Mouse (Mus musculus) myocyte (in vitro differentiated cells): ENCODE measurements at regions not wholly inside any gene's neighbourhood (a gene's known extent, or its start where the extent isn't known, plus 50 kb on each side); places are given as distances from the start of the nearest gene placed in this dataset.

Experiments
- H3K27me3 ChIP-seq: one replicate; pipeline ENCODE4 v1.6.1; 2011; ENCODE audit not compliant: control insufficient read depth, insufficient read depth, insufficient read length
- H3K36me3 ChIP-seq: one replicate; pipeline ENCODE4 v1.6.1; 2011; ENCODE audit not compliant: control insufficient read depth, insufficient read depth
- H3K4me2 ChIP-seq: one replicate; pipeline ENCODE4 v1.6.1; 2011; ENCODE audit warnings: low read depth, control low read depth
- H3K4me3 ChIP-seq: one replicate; pipeline ENCODE4 v1.5.1; 2011; ENCODE audit warnings: mild to moderate bottlenecking, control low read depth, moderate library complexity
- H3K79me2 ChIP-seq: one replicate; pipeline ENCODE4 v1.6.1; 2011; ENCODE audit not compliant: control insufficient read depth, insufficient read depth
- H3ac ChIP-seq: one replicate; pipeline ENCODE4 v1.6.1; 2011; ENCODE audit not compliant: control insufficient read depth, insufficient read length
- CEBPB ChIP-seq: IDR thresholded peaks from 2 replicates; pipeline ENCODE4 v1.6.1; 2011; ENCODE audit warnings: mild to moderate bottlenecking, moderate library complexity; ENCODE audit not compliant: poor library complexity, insufficient read depth, severe bottlenecking
- E2F4 ChIP-seq: IDR thresholded peaks from one replicate; pipeline ENCODE4 v1.6.1; 2011; ENCODE audit warnings: mild to moderate bottlenecking, control low read depth, moderate library complexity; ENCODE audit not compliant: insufficient read depth
- MAX ChIP-seq: IDR thresholded peaks from one replicate; pipeline ENCODE4 v1.6.1; 2011; ENCODE audit warnings: low read depth, mild to moderate bottlenecking, control low read depth
- MYOD1 ChIP-seq, 3 experiments: IDR thresholded peaks; one replicate each; pipeline ENCODE4 v1.6.1; 2011; ENCODE audit warnings: control low read depth in 2 of 3, low read depth in 2 of 3, mild to moderate bottlenecking in 2 of 3, moderate library complexity in 1 of 3; ENCODE audit not compliant: insufficient read length in 2 of 3, control insufficient read depth in 1 of 3
- MYOG ChIP-seq, 3 experiments: IDR thresholded peaks; one replicate each; pipeline ENCODE4 v1.6.1; 2011; ENCODE audit warnings: control low read depth in 2 of 3, low read depth in 2 of 3, mild to moderate bottlenecking in 2 of 3; ENCODE audit not compliant: insufficient read length in 2 of 3, control insufficient read depth in 1 of 3, insufficient read depth in 1 of 3
- POLR2A ChIP-seq: IDR thresholded peaks from one replicate; pipeline ENCODE4 v1.6.1; 2011; ENCODE audit warnings: low read depth, mild to moderate bottlenecking, control low read depth, moderate library complexity; ENCODE audit not compliant: insufficient read length
- POLR2AphosphoS2 ChIP-seq: IDR thresholded peaks from one replicate; pipeline ENCODE4 v1.6.1; 2011; ENCODE audit warnings: low read depth, control low read depth; ENCODE audit not compliant: insufficient read length
- REST ChIP-seq: IDR thresholded peaks from one replicate; pipeline ENCODE4 v1.6.1; 2011; ENCODE audit warnings: mild to moderate bottlenecking, control low read depth, moderate library complexity; ENCODE audit not compliant: insufficient read depth, insufficient read length
- SRF ChIP-seq: IDR thresholded peaks from one replicate; pipeline ENCODE4 v1.6.1; 2011; ENCODE audit warnings: low read depth; ENCODE audit not compliant: control insufficient read depth, insufficient read length
- TCF12 ChIP-seq: IDR thresholded peaks from one replicate; pipeline ENCODE4 v1.6.1; 2011; ENCODE audit warnings: mild to moderate bottlenecking, control low read depth; ENCODE audit not compliant: poor library complexity, insufficient read depth, severe bottlenecking
- TCF3 ChIP-seq: IDR thresholded peaks from one replicate; pipeline ENCODE4 v1.6.1; 2011; ENCODE audit warnings: low read depth, control low read depth; ENCODE audit not compliant: insufficient read length
- USF1 ChIP-seq: IDR thresholded peaks from one replicate; pipeline ENCODE4 v1.6.1; 2011; ENCODE audit warnings: low read depth, mild to moderate bottlenecking, control low read depth, moderate library complexity

GRCm38 (mm10) chr15:25283713-25284112 lies 129.9 kb downstream of the Basp1 start:
- H3K4me3 ChIP-seq = no peak overlapping the region
- H3K4me2 ChIP-seq = no peak overlapping the region
- no peak for TF ChIP-seq TCF3
- TF ChIP-seq POLR2A = no peak
- no peak for TF ChIP-seq E2F4
- no peak for TF ChIP-seq CEBPB
- TF ChIP-seq MYOD1 (IDR thresholded peaks at IDR 0.05; ENCODE audit: control insufficient read depth in 1 of 3, insufficient read length in 2 of 3, low read depth in 2 of 3) = no peak
- TF ChIP-seq SRF = no peak
- no peak for TF ChIP-seq MAX
- no peak for TF ChIP-seq POLR2AphosphoS2
- no peak for TF ChIP-seq REST
- TF ChIP-seq MYOG (IDR thresholded peaks at IDR 0.05; ENCODE audit: control insufficient read depth in 1 of 3, insufficient read depth in 1 of 3, insufficient read length in 2 of 3, low read depth in 2 of 3) = no peak
- TF ChIP-seq USF1 = no peak
- no peak for TF ChIP-seq TCF12
- no peak overlapping the region for H3ac ChIP-seq
- no peaks in the 10 kb centered on the region for H3K79me2 ChIP-seq
- no peaks in the 10 kb centered on the region for H3K36me3 ChIP-seq
- no peaks in the 10 kb centered on the region for H3K27me3 ChIP-seq

- H3ac ChIP-seq = no peak overlapping the region
- H3K36me3 ChIP-seq = no peaks in the 10 kb centered on the region
- TF ChIP-seq TCF12 (no peak), USF1 (no peak), MAX (no peak), E2F4 (no peak), REST (no peak), POLR2AphosphoS2 (no peak), TCF3 (no peak), CEBPB (no peak), SRF (no peak), MYOG (IDR thresholded peaks at IDR 0.05; ENCODE audit: control insufficient read depth in 1 of 3, insufficient read depth in 1 of 3, insufficient read length in 2 of 3, low read depth in 2 of 3) (no peak), MYOD1 (IDR thresholded peaks at IDR 0.05; ENCODE audit: control insufficient read depth in 1 of 3, insufficient read length in 2 of 3, low read depth in 2 of 3) (no peak), POLR2A (no peak)
- no peak overlapping the region for H3K4me3 ChIP-seq
- H3K79me2 ChIP-seq = no peaks in the 10 kb centered on the region
- H3K27me3 ChIP-seq = no peaks in the 10 kb centered on the region
- no peak overlapping the region for H3K4me2 ChIP-seq
Observed at GRCm38 (mm10) chr15:25282346-25282745, 131.2 kb downstream of the Basp1 start.

- no peak for TF ChIP-seq POLR2AphosphoS2
- TF ChIP-seq E2F4 = no peak
- TF ChIP-seq SRF = no peak
- no peak for TF ChIP-seq POLR2A
- TF ChIP-seq TCF3 = no peak
- TF ChIP-seq CEBPB = no peak
- TF ChIP-seq MYOG (IDR thresholded peaks at IDR 0.05; ENCODE audit: control insufficient read depth in 1 of 3, insufficient read depth in 1 of 3, insufficient read length in 2 of 3, low read depth in 2 of 3) = no peak
- no peak for TF ChIP-seq MAX
- TF ChIP-seq USF1 = no peak
- TF ChIP-seq TCF12 = no peak
- TF ChIP-seq MYOD1 (IDR thresholded peaks at IDR 0.05; ENCODE audit: control insufficient read depth in 1 of 3, insufficient read length in 2 of 3, low read depth in 2 of 3) = no peak
- no peak for TF ChIP-seq REST
- no peak overlapping the region for H3K4me3 ChIP-seq
- no peak overlapping the region for H3K4me2 ChIP-seq
- H3K79me2 ChIP-seq = no peaks in the 10 kb centered on the region
- no peaks in the 10 kb centered on the region for H3K36me3 ChIP-seq
- no peak overlapping the region for H3ac ChIP-seq
- no peaks in the 10 kb centered on the region for H3K27me3 ChIP-seq
Observed at GRCm38 (mm10) chr15:25281942-25282341, 131.6 kb downstream of the Basp1 start.

GRCm38 (mm10) chr15:25278317-25279156 lies 135.0 kb downstream of the Basp1 start:
- Histone ChIP-seq H3K79me2 (no peaks in the 10 kb centered on the region), H3K36me3 (no peaks in the 10 kb centered on the region), H3K4me3 (no peak overlapping the region), H3K4me2 (no peak overlapping the region), H3K27me3 (no peaks in the 10 kb centered on the region), H3ac (no peak overlapping the region)
- TF ChIP-seq MYOD1 (IDR thresholded peaks at IDR 0.05; ENCODE audit: control insufficient read depth in 1 of 3, insufficient read length in 2 of 3, low read depth in 2 of 3) = no peak
- no peak for TF ChIP-seq TCF3
- no peak for TF ChIP-seq TCF12
- TF ChIP-seq E2F4 = no peak

- no peaks in the 10 kb centered on the region for H3K79me2 ChIP-seq
- H3K27me3 ChIP-seq = no peaks in the 10 kb centered on the region
- no peaks in the 10 kb centered on the region for H3K36me3 ChIP-seq
- H3K4me2 ChIP-seq = no peak overlapping the region
- no peak for TF ChIP-seq SRF
- no peak for TF ChIP-seq MAX
- TF ChIP-seq CEBPB = no peak
- no peak for TF ChIP-seq TCF12
- no peak for TF ChIP-seq POLR2A
- no peak for TF ChIP-seq MYOD1 (IDR thresholded peaks at IDR 0.05; ENCODE audit: control insufficient read depth in 1 of 3, insufficient read length in 2 of 3, low read depth in 2 of 3)
- no peak for TF ChIP-seq TCF3
- no peak for TF ChIP-seq USF1
- no peak for TF ChIP-seq MYOG (IDR thresholded peaks at IDR 0.05; ENCODE audit: control insufficient read depth in 1 of 3, insufficient read depth in 1 of 3, insufficient read length in 2 of 3, low read depth in 2 of 3)
- no peak for TF ChIP-seq E2F4
- no peak for TF ChIP-seq POLR2AphosphoS2
- no peak for TF ChIP-seq REST
- H3ac ChIP-seq = no peak overlapping the region
- no peak overlapping the region for H3K4me3 ChIP-seq
Observed at GRCm38 (mm10) chr15:25276227-25276626, 137.3 kb downstream of the Basp1 start.
